ENCODE assay signal across 25 mouse cellular contexts in the genomic region with DNA sequence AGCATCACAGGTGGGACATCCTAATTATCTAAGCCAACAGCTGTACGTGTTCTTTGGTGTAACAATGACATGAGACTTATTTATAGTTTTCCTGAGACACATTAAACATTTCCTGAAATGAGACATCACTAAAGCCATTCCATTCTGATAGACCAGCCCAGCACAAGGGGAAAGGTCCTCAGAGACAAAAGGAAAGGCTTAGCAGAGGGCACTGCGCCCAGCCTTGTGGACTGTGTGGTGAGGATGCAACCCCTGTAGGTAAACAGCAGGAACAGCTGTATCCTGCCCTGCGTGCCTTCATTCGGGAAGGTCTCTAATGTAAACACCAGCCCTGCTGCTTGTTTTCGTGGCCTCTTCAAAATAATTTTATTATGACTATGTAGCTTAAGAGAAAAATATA.
DNase-seq lines count a peak whose midpoint lies in the region; ATAC-seq and TF ChIP-seq lines count a peak whose summit lies in the region.
"Had no signal": no experiment of that assay in that cellular context is flagged by ENCODE, and none has a peak within 500 bp of the region (broad histone marks: within the 10 kb centered on the region; RNA-seq: fewer than 3 reads in every experiment).

No protein-coding gene starts in this region.

- 53% methylated on average over 5 of the region's 5 CpGs for WGBS in heart, embryonic 13.5 days
- 40% methylated on average over 5 of the region's 5 CpGs for WGBS in kidney, embryonic 15.5 days
- WGBS in kidney, embryonic 16.5 days = 39% methylated on average over 5 of the region's 5 CpGs
- WGBS in lung, postnatal 0 days = 25% methylated on average over 5 of the region's 5 CpGs
- WGBS in midbrain, embryonic 11.5 days = 64% methylated on average over 5 of the region's 5 CpGs

- no peak overlapping the region for H3K4me2 ChIP-seq in heart, embryonic 13.5 days
- H3K4me2 ChIP-seq in kidney, embryonic 15.5 days = no peak overlapping the region
- H3K4me2 ChIP-seq in kidney, embryonic 16.5 days (replicated peaks; ENCODE audit: low read depth, low read length) = no peak overlapping the region
- no peak overlapping the region for H3K4me2 ChIP-seq in lung, postnatal 0 days (replicated peaks; ENCODE audit: low read depth, low read length)
- H3K4me2 ChIP-seq in midbrain, embryonic 11.5 days = no peak overlapping the region
- H3K4me2 ChIP-seq: forebrain, embryonic 13.5 days; hindbrain, embryonic 15.5 days; limb, embryonic 12.5 days; liver, embryonic 11.5 days; midbrain, embryonic 13.5 days had no signal

- H3K27me3 ChIP-seq in heart, embryonic 13.5 days (replicated peaks) = no peaks in the 10 kb centered on the region
- H3K27me3 ChIP-seq in kidney, embryonic 15.5 days = no peaks in the 10 kb centered on the region
- no peaks in the 10 kb centered on the region for H3K27me3 ChIP-seq in kidney, embryonic 16.5 days (ENCODE audit: insufficient read depth, low read length)
- H3K27me3 ChIP-seq in lung, postnatal 0 days (replicated peaks; ENCODE audit: insufficient read depth, low read length) = no peaks in the 10 kb centered on the region
- no peaks in the 10 kb centered on the region for H3K27me3 ChIP-seq in midbrain, embryonic 11.5 days (ENCODE audit: control insufficient read depth, insufficient read depth, low read length)
- H3K27me3 ChIP-seq: forebrain, embryonic 13.5 days; hindbrain, embryonic 15.5 days; limb, embryonic 12.5 days; midbrain, embryonic 13.5 days had no signal

- TF ChIP-seq EP300 in lung, postnatal 0 days (IDR thresholded peaks at IDR 0.05) = peak; percentile 80

- H3K4me1 ChIP-seq in heart, embryonic 13.5 days = peaks cover 70% of the 10 kb centered on the region
- H3K4me1 ChIP-seq in kidney, embryonic 15.5 days = peaks cover 52% of the 10 kb centered on the region
- peaks cover 46% of the 10 kb centered on the region for H3K4me1 ChIP-seq in kidney, embryonic 16.5 days (ENCODE audit: insufficient read depth, low read length)
- H3K4me1 ChIP-seq in lung, postnatal 0 days (ENCODE audit: insufficient read depth, low read depth, low read length) = peaks cover 41% of the 10 kb centered on the region
- H3K4me1 ChIP-seq in midbrain, embryonic 11.5 days (ENCODE audit: control insufficient read depth, insufficient read depth, low read length) = no peaks in the 10 kb centered on the region
- H3K4me1 ChIP-seq: hindbrain, embryonic 15.5 days; midbrain, embryonic 13.5 days had no signal

- peak; percentile 31; the same call in 1 of the 2 replicates for TF ChIP-seq CTCF in lung, postnatal 0 days (IDR thresholded peaks at IDR 0.05)

- no peak overlapping the region for H3K9ac ChIP-seq in heart, embryonic 13.5 days
- no peak overlapping the region for H3K9ac ChIP-seq in kidney, embryonic 15.5 days
- no peak overlapping the region for H3K9ac ChIP-seq in kidney, embryonic 16.5 days (replicated peaks; ENCODE audit: low read length)
- H3K9ac ChIP-seq in lung, postnatal 0 days (replicated peaks; ENCODE audit: low read depth) = no peak overlapping the region
- H3K9ac ChIP-seq in midbrain, embryonic 11.5 days (ENCODE audit: low read length) = no peak overlapping the region
- H3K9ac ChIP-seq: forebrain, embryonic 13.5 days; hindbrain, embryonic 15.5 days; limb, embryonic 12.5 days; midbrain, embryonic 13.5 days had no signal

- peak overlapping the region; percentile 63 for H3K27ac ChIP-seq in heart, embryonic 13.5 days (replicated peaks)
- 0 out of 2 replicates have a peak overlapping the region, but pooled peaks have one; percentile 28 for H3K27ac ChIP-seq in kidney, embryonic 15.5 days
- H3K27ac ChIP-seq in kidney, embryonic 16.5 days (ENCODE audit: low read length) = no peak overlapping the region
- no peak overlapping the region for H3K27ac ChIP-seq in lung, postnatal 0 days (ENCODE audit: low read length)
- H3K27ac ChIP-seq in midbrain, embryonic 11.5 days (ENCODE audit: low read depth, low read length) = no peak overlapping the region
- H3K27ac ChIP-seq: forebrain, embryonic 13.5 days; hindbrain, embryonic 10.5 days; hindbrain, embryonic 15.5 days; layer of hippocampus, adult 2 months; left cerebral cortex, adult 2 months; limb, embryonic 12.5 days; midbrain, embryonic 13.5 days had no signal

- H3K36me3 ChIP-seq in heart, embryonic 13.5 days = no peaks in the 10 kb centered on the region
- no peaks in the 10 kb centered on the region for H3K36me3 ChIP-seq in kidney, embryonic 15.5 days
- no peaks in the 10 kb centered on the region for H3K36me3 ChIP-seq in kidney, embryonic 16.5 days (ENCODE audit: insufficient read depth, low read length)
- no peaks in the 10 kb centered on the region for H3K36me3 ChIP-seq in lung, postnatal 0 days (ENCODE audit: insufficient read depth, low read length)
- no peaks in the 10 kb centered on the region for H3K36me3 ChIP-seq in midbrain, embryonic 11.5 days (ENCODE audit: control insufficient read depth, insufficient read depth, low read length)
- H3K36me3 ChIP-seq: hindbrain, embryonic 10.5 days; hindbrain, embryonic 15.5 days; limb, embryonic 12.5 days; midbrain, embryonic 13.5 days had no signal

- no peak overlapping the region for H3K4me3 ChIP-seq in heart, embryonic 13.5 days
- no peak overlapping the region for H3K4me3 ChIP-seq in kidney, embryonic 15.5 days (replicated peaks)
- no peak overlapping the region for H3K4me3 ChIP-seq in kidney, embryonic 16.5 days (ENCODE audit: low read length)
- H3K4me3 ChIP-seq in lung, postnatal 0 days (ENCODE audit: low read depth, low read length) = no peak overlapping the region
- no peak overlapping the region for H3K4me3 ChIP-seq in midbrain, embryonic 11.5 days (ENCODE audit: low read depth, low read length)
- H3K4me3 ChIP-seq: forebrain, embryonic 13.5 days; hindbrain, embryonic 10.5 days; hindbrain, embryonic 15.5 days; layer of hippocampus, adult 2 months; left cerebral cortex, adult 2 months; limb, embryonic 12.5 days; megakaryocyte, embryonic 14.5 days; midbrain, embryonic 13.5 days had no signal

- H3K9me3 ChIP-seq in heart, embryonic 13.5 days = no peaks in the 10 kb centered on the region
- no peaks in the 10 kb centered on the region for H3K9me3 ChIP-seq in kidney, embryonic 15.5 days (replicated peaks)
- no peaks in the 10 kb centered on the region for H3K9me3 ChIP-seq in kidney, embryonic 16.5 days (ENCODE audit: low read length)
- no peaks in the 10 kb centered on the region for H3K9me3 ChIP-seq in lung, postnatal 0 days (ENCODE audit: low read length)
- no peaks in the 10 kb centered on the region for H3K9me3 ChIP-seq in midbrain, embryonic 11.5 days (ENCODE audit: control insufficient read depth, low read length)
- H3K9me3 ChIP-seq: forebrain, embryonic 13.5 days; hindbrain, embryonic 10.5 days; hindbrain, embryonic 15.5 days; limb, embryonic 12.5 days; megakaryocyte, embryonic 14.5 days; midbrain, embryonic 13.5 days had no signal

- DNase-seq in heart, adult 8-10 months (ENCODE audit: low spot score) = no peak
- peak; percentile 61 for DNase-seq in lung, postnatal 0 days (ENCODE audit: low spot score)
- DNase-seq in lung, postnatal 36 days = no peak
- no peak for DNase-seq in midbrain, embryonic 11.5 days (ENCODE audit: low spot score, missing footprints)
- DNase-seq: adrenal gland, postnatal 25 days; B cell, adult 2 months; cerebellum, adult 2 months; cerebellum, postnatal 14 days; gastrocnemius, postnatal 10 days; kidney, adult 11 months; kidney, postnatal 36 days; thymus, postnatal 4 days had no signal

- ATAC-seq in heart, embryonic 13.5 days (ENCODE audit: extremely low read depth, insufficient number of reproducible peaks, low FRiP score, low TSS enrichment) = no peak
- peak; percentile 62; the same call in 1 of the 2 replicates for ATAC-seq in kidney, embryonic 15.5 days (replicated peaks; ENCODE audit: low FRiP score)
- ATAC-seq in kidney, embryonic 16.5 days (ENCODE audit: low FRiP score, low TSS enrichment) = no peak
- peak; percentile 87 for ATAC-seq in lung, postnatal 0 days
- no peak for ATAC-seq in midbrain, embryonic 11.5 days (ENCODE audit: low FRiP score)
- ATAC-seq: forebrain, embryonic 13.5 days; inflammation-experienced regulatory T-cells, adult 6 months; midbrain, embryonic 13.5 days had no signal

Comparison
In these comparisons a context has a peak if more than half of its experiments do, and no peak if none do; other contexts are left out.
1. ATAC-seq: peak in kidney, embryonic 15.5 days (single experiment) and lung, postnatal 0 days (single experiment); none in heart, embryonic 13.5 days (single experiment), kidney, embryonic 16.5 days (single experiment) and midbrain, embryonic 11.5 days (single experiment).
2. H3K27ac ChIP-seq: peak in heart, embryonic 13.5 days (single experiment) and kidney, embryonic 15.5 days (single experiment); none in kidney, embryonic 16.5 days (single experiment), lung, postnatal 0 days (single experiment) and midbrain, embryonic 11.5 days (single experiment).